Mouse (Mus musculus) E14TG2a.4 (cell line): ENCODE measurements around the gene Pcbp4.

ENCODE experiments used
- CTCF ChIP-seq: conservative IDR thresholded peaks from 2 replicates; pipeline ENCODE4 v1.5.1; 2014; ENCODE audit warnings: low read length
- NANOG ChIP-seq: IDR thresholded peaks from 2 replicates; pipeline ENCODE4 v1.6.1; 2014; ENCODE audit warnings: borderline replicate concordance, low read length, mixed read lengths
- POU5F1 ChIP-seq: IDR thresholded peaks from 2 replicates; pipeline ENCODE4 v1.6.1; 2014; ENCODE audit warnings: low read length, borderline replicate concordance

DNA sequence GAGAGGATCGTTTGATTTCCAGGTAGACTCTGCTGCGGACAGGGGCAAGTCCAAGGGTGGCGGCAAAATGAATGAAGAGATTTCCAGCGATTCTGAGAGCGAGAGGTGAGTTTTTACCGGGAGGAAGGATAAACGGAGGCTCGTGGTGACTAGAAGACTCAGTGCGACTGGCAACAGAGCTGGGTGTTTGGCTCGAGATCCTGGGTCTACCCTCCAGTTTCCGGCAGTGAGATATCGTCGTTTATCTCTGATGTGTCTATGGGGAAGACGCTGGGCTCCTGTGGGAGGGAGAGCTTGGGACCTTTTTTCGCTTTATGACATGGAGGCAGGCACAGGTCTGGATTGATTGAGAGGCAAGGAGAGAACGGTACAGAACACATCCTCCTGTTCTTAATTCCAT is 24.6 kb downstream of the Pcbp4 start:
- TF ChIP-seq CTCF (no peak), NANOG (no peak), POU5F1 (no peak)
